Mouse (Mus musculus) brain, adult 10 weeks (tissue): ENCODE results near the gene Dnajc6. TPM values are rescaled to one million over a fixed set of nuclear protein-coding genes. Genes with fewer than 3 reads are reported as not detected.

ENCODE experiments used
- polyA plus RNA-seq: library from polyadenylated mRNA; stranded (reverse); fragments of 350-450 nt; fragmentation: Illumina TruSeq; extraction: RNeasy Lipid Tissue Mini Kit (QIAGEN cat#74804); gene quantifications from one replicate; pipeline ENCODE4 v1.2.3, GENCODE M21; 2015; ENCODE audit warnings: low read depth, low replicate concordance

Gene Dnajc6
- polyA plus RNA-seq: 205 TPM

DNA sequence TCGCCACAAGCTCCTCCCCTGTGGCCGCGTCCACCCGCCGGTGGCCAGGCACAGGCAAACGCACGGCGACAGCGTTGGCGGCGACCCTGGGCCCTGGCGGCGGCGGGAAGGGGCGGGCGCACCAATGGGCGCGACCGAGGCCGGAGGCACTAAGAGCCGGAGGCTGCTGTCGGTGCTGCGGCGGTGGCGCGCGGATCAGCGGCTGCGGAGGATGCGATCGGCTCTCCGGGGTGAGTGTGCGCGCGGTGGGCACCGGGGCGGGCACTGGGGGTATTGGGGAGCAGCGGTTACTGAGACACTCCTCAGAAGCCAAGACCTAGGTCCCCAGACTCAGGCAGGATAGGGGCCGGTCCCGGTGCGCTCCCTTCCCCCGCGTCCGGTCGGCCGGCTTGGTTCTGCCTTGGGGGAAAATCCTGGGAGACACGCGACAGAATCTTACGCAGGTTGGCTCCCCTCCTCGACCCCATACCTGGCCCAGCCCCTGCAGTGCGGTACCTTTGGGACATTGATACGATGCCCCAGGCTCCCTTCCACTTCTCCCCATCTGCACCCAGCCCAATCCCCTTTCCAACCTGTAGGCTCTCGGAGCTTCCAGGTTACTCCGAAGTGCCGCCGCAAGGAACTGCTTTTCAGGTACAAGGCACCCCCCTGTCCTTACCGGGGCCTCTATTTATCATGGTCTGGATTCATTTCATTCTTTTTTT, at the start of gene Dnajc6:
Gene Dnajc6 (plus strand): TSS at position 115 of the 704 bp plus-strand sequence.

DNA sequence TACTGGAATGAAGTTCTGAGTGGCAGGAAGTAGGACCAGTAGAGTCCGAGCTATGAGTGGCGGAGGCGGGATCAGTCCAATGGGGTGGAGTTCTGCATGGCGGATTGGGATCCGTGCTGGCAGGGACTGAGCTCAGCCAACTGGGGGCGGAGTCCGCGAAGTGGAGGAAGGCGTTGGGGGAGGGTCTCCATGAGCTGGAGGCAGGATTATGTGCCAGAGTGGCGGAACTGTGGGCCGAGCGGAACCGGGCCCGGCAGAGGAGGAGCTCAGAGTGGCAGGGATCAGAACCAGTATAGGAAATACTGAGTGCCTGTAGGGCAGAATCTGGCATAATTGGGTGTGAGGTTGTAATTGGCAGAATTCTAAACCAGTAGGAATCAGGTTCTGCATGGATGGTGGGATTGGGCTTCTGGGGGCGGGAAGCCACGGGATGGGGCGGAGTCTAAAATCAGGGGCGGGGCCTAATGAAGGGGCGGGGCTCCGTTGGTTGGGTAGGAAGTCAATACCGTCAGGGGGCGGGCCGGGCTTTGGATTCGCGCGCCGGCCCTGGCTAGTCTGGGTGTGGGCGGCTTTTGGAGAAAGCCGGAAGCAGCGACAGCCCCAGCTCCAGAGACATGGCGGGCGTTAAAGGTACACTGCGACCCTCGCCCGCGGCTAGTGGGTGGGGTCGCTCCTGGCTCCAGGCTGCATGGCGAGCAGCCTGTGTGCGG, 150.9 kb downstream of the Dnajc6 start, which contains the start of gene Leprot:
Gene Leprot (plus strand): TSS at position 523 of the 710 bp plus-strand sequence.

Other genes starting within 250 kb of the Dnajc6 start
- gene Jak1, start 231.4 kb upstream of the Dnajc6 start, polyA plus RNA-seq: 82.4 TPM
- gene Ak4, start 77.4 kb upstream of the Dnajc6 start, polyA plus RNA-seq: 46.6 TPM
- gene Leprot, start 151.1 kb downstream of the Dnajc6 start, polyA plus RNA-seq: 36.0 TPM
- 2.0 TPM for gene Lepr, start 220.8 kb downstream of the Dnajc6 start, polyA plus RNA-seq